Mouse (Mus musculus): Measurements from ENCODE around the gene Trhr2. TPM values are rescaled to one million over a fixed set of nuclear protein-coding genes. Genes with fewer than 3 reads are reported as not detected.

The Trhr2 gene
- 1 to 10 TPM; 2.3 to 3.0 TPM for total RNA-seq (2021)
- long read RNA-seq, experiment 1: 0 reads
- long read RNA-seq, experiment 2, partial matches to known transcripts: 0 of 2 reads
- long read RNA-seq, experiment 2, other reads (novel, unspliced or antisense): 2 of 2 reads

GRCm38 (mm10) chr8:122360696-122361416 is at the start of gene Trhr2:
TSS of gene Trhr2 (minus strand) at chr8:122360746.
- intact Hi-C loops (cut with DNase I): no loop called here

GRCm38 (mm10) chr8:122407678-122408077 is 47.1 kb upstream of the Trhr2 start:
- intact Hi-C loops (cut with DNase I): no loop called here
- DNase-seq (ENCODE audit: low spot score in 2 of 2): no peak

More at GRCm38 (mm10) chr8:122360696-122361416, at the start of gene Trhr2:
- DNase-seq (ENCODE audit: low spot score in 2 of 2): no peak

GRCm38 (mm10) chr8:122405146-122405805 is 44.7 kb upstream of the Trhr2 start:
- intact Hi-C loops (cut with DNase I): no loop called here
- DNase-seq (ENCODE audit: low spot score in 2 of 2): no peak

DNA sequence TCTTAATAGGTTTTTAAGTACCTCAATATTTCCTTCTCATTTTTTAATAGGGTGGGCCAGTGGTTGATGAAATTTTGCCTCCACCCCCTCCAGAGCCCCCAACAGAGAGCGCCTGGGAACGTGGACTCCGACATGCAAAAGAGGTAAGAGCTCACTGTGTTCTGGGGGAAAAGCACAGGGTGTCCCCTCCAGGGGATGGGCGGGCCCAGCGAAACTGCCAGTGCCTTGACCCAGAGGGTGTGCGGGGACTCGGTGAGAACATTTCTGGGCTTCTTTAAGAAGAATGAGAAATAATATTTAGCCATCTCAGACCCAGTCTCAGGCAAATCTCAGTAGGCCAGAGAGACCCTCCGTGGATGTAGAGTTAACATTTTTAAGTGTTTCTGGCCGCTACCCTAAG is 37.6 kb upstream of the Trhr2 start:
- no peak for DNase-seq (ENCODE audit: low spot score in 2 of 2)
- intact Hi-C loops (cut with DNase I): no loop called here

GRCm38 (mm10) chr8:122395291-122395690 is 34.7 kb upstream of the Trhr2 start:
- DNase-seq (ENCODE audit: low spot score in 2 of 2): no peak
- intact Hi-C loops (cut with DNase I): no loop called here

- no peak for DNase-seq (ENCODE audit: low spot score in 2 of 2)
- intact Hi-C loops (cut with DNase I): no loop called here
Measured at GRCm38 (mm10) chr8:122393717-122394116, 33.2 kb upstream of the Trhr2 start.

DNA sequence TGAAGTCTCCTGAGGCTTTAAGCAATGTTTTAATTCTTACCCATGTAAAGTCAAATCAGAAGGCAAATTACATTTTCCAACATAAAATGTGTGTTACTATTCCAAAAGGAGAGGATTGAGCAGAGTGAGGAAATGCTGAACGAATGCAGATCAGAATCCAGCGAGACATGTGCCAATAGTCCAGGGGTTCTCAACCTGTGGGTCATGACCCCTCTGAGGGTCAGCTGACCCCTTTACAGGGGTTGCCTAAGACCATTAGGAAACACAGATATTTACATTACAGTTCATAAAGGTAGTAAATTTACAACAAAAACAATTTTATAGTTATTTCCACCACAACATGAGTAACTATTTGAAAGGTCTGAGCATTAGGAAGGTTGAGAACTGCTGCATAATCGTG is 30.2 kb upstream of the Trhr2 start:
- intact Hi-C loops (cut with DNase I): no loop called here

GRCm38 (mm10) chr8:122389357-122389756 is 28.8 kb upstream of the Trhr2 start:
- DNase-seq (ENCODE audit: low spot score in 2 of 2): peak in 1 of 2 experiments; percentile 30
- intact Hi-C loops (cut with DNase I): no loop called here

More for the DNA sequence above, 30.2 kb upstream of the Trhr2 start:
- no peak for DNase-seq (ENCODE audit: low spot score in 2 of 2)

DNA sequence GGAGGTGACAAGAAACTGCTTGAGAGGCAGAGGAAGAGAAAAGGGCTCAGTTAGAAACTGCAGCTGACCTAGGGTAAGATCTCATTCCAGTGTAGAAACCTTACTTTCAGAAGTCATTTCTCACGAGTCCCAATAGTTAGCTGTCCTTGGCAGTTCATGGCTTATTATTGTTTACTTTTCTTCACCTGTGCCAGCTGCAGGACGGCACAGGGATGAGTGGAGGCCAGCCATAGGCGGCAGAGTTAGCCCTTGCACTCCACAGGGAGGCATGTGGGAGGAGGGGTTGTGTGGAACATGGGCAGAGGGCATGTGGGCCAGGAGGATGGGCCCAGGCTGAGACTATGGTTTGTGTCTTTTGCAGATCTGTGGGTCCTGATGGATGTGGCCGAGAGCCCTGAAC is 22.5 kb upstream of the Trhr2 start:
- DNase-seq (ENCODE audit: low spot score in 2 of 2): no peak
- intact Hi-C loops (cut with DNase I): no loop called here

- DNase-seq (ENCODE audit: low spot score in 2 of 2): peak; percentile 99 to 100
- intact Hi-C loops (cut with DNase I): loop anchor here (5.0 kb wide), 1 partner anchor 101 kb away; the partner anchor contains the start of genes Ctu2 and Rnf166
Measured at GRCm38 (mm10) chr8:122376365-122377231, 16.1 kb upstream of the Trhr2 start, which contains the start of gene Zc3h18. TSS of gene Zc3h18 (plus strand) at chr8:122376609.

- intact Hi-C loops (cut with DNase I): loop anchor here (5.0 kb wide), 1 partner anchor 101 kb away; the partner anchor contains the start of genes Ctu2 and Rnf166
- no peak for DNase-seq (ENCODE audit: low spot score in 2 of 2)
Measured at GRCm38 (mm10) chr8:122375751-122376364, 15.3 kb upstream of the Trhr2 start.

DNA sequence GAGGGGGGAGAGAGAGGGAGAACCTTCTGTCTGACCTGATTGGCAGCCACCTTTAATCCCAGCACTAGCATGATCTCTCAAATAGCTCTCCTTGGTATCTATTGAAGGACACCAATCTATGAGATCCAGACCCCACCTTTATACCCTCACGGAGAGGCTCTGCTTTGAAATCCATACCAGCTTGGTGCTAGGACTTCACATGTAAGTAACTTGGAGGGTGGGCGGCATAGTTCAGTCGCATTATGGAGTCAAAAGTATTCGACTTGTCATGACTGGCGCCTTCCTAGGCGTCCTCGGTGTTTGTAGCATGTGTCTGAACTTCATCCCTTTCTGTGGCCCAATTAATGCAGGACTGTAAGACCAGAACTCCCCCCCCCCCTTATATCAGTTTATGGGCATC is 14.8 kb upstream of the Trhr2 start:
- peak in 1 of 2 experiments; percentile 37 for DNase-seq (ENCODE audit: low spot score in 2 of 2)
- intact Hi-C loops (cut with DNase I): loop anchor here (5.0 kb wide), 1 partner anchor 102 kb away; the partner anchor contains the start of genes Ctu2 and Rnf166

GRCm38 (mm10) chr8:122371706-122372105 is 11.2 kb upstream of the Trhr2 start:
- no peak for DNase-seq (ENCODE audit: low spot score in 2 of 2)
- intact Hi-C loops (cut with DNase I): loop anchor here (2.0 kb wide), 1 partner anchor 99 kb away; no protein-coding TSS in a partner anchor

DNA sequence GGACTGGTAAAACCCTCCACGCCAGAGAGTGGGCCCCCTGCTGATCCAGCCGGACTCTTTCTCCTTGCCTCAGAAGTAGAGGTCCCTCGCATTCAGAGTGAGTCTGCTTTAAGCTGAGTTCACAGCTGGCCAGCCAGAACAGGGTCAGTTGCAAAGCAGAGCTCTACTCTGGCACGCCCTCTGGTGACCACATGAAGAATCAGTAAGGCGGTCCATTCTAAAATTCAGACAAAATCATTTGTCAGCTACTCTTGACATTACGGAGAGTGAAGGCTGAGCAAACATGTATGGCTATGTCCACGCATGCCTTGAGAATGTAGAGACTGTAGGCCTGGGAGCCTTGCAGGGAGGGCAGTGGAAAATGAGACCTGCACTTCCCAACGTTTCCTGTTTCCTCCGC is 9.1 kb upstream of the Trhr2 start:
- peak; percentile 72 to 76 for DNase-seq (ENCODE audit: low spot score in 2 of 2)
- intact Hi-C loops (cut with DNase I): loop anchor here (2.0 kb wide), 2 partner anchors 27 to 97 kb away; no protein-coding TSS in a partner anchor

DNA sequence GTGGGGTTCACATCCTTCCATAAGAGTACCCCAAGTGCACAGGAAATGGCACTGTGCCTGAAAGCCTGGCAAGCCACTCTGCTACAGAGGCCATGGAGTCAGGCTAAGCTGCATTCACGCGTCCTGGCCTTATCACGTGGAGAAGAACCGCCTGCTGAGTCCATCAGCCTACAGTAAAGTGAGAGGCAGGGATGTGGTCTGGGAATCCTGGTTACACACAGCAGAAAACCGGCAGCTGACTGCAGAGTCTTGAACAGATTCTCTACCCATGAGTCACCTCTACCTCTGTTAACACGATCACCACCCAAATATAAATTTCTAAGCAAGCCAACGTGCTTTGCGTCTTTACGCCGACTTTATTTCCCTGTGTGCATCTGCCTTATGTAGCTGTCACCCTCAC is 7.9 kb upstream of the Trhr2 start:
- peak in 1 of 2 experiments; percentile 25 for DNase-seq (ENCODE audit: low spot score in 2 of 2)
- intact Hi-C loops (cut with DNase I): loop anchor here (2.0 kb wide), 1 partner anchor 26 kb away; no protein-coding TSS in a partner anchor

GRCm38 (mm10) chr8:122362967-122363366 is 2.4 kb upstream of the Trhr2 start:
- DNase-seq (ENCODE audit: low spot score in 2 of 2): no peak
- intact Hi-C loops (cut with DNase I): no loop called here

DNA sequence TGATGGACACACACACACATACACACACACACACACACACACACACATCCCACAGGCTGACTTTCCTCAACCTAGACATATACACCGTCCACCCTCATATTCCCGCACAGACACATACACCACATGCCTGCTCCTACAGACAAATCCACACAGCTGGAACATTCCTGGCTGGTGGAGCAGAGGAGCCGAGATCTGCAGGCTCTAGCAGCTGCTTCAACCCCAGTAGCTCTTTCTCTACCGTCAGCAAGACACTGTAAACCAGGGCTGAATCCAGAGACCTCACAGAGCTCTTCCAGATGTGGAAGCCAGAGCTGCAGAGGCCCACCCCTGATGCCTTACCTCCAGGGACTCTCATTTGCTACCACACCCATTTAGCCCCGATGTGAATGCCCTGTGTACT is 1.7 kb upstream of the Trhr2 start:
- intact Hi-C loops (cut with DNase I): no loop called here
- DNase-seq (ENCODE audit: low spot score in 2 of 2): no peak

DNA sequence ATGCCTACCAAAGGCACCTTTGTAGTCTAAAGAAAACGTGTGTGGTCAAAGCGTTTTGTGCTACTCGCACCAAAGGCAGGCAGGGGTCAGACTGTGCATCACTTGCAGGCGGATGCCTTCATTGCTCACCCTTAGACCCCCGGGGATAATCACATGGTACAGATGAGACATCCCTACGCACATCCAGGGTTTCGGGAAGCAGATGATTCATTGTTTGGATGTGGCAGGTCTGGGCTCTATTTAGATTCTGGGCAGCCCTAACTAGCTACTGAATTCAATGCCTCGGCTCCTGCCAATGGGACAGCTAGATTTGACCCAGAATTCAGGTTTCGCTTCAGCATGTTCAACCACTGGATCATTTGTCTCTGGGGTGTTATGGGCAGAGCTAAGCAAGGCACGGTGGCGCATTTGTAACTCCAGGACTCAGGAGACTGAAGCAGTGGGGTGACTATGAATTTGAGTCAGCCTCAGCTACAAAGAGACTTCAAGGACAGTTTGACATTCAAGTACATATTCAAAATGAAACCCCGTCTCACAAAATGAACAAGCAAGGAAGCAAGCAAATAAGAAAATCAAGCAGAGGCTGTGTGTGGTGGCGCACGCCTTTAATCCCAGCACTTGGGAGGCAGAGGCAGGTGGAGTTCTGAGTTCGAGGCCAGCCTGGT is 1.3 kb downstream of the Trhr2 start:
- intact Hi-C loops (cut with DNase I): no loop called here
- no peak for DNase-seq (ENCODE audit: low spot score in 2 of 2)

Measured in left cerebral cortex, postnatal 14 days (tissue).